Mouse (Mus musculus) MEL (cell line): Measurements from ENCODE around the gene Sipa1l3. TPM values are rescaled to one million over a fixed set of nuclear protein-coding genes. Genes with fewer than 3 reads are reported as not detected.

ENCODE experiments used
- DNase-seq: peaks from one replicate; pipeline ENCODE4 v3.0.0; 2011; ENCODE audit warnings: low read depth, low spot score
- H3K27ac ChIP-seq: 2 replicates; pipeline ENCODE4 v1.5.1; 2012; ENCODE audit warnings: low read depth, mild to moderate bottlenecking, control low read depth, low read length, moderate library complexity; ENCODE audit not compliant: control insufficient read depth
- H3K27me3 ChIP-seq, 2 experiments: fragments of 150-350 bp in 1 of 2; sonication (generic) in 1 of 2; 2 replicates each; pipeline ENCODE4 v1.6.1; 2012; ENCODE audit warnings: low read length in 2 of 2, mild to moderate bottlenecking in 2 of 2, improper control_type of control experiment in 1 of 2, moderate library complexity in 1 of 2; ENCODE audit not compliant: insufficient read depth in 2 of 2, control insufficient read depth in 1 of 2
- H3K36me3 ChIP-seq, 2 experiments: 2 replicates each; pipeline ENCODE4 v1.6.1; 2012 to 2014; ENCODE audit warnings: low read length in 2 of 2, improper control_type of control experiment in 1 of 2, inconsistent platforms in 1 of 2, mild to moderate bottlenecking in 1 of 2; ENCODE audit not compliant: insufficient read depth in 2 of 2, control insufficient read depth in 1 of 2
- H3K4me1 ChIP-seq, 2 experiments: fragments of 150-350 bp in 1 of 2; sonication (generic) in 1 of 2; 2 replicates each; pipeline ENCODE4 v1.6.1; 2012; ENCODE audit warnings: low read length in 2 of 2, improper control_type of control experiment in 1 of 2, mild to moderate bottlenecking in 1 of 2; ENCODE audit not compliant: insufficient read depth in 2 of 2, control insufficient read depth in 1 of 2
- H3K4me3 ChIP-seq, 2 experiments: fragments of 150-350 bp in 1 of 2; sonication (generic) in 1 of 2; 2 replicates each; pipeline ENCODE4 v1.5.1; 2012; ENCODE audit warnings: low read depth in 2 of 2, low read length in 2 of 2, mild to moderate bottlenecking in 2 of 2, moderate library complexity in 2 of 2, control low read depth in 1 of 2, improper control_type of control experiment in 1 of 2; ENCODE audit not compliant: control insufficient read depth in 1 of 2, insufficient read depth in 1 of 2
- H3K79me2 ChIP-seq: 2 replicates; pipeline ENCODE4 v1.6.1; 2012; ENCODE audit warnings: mild to moderate bottlenecking, low read length, moderate library complexity; ENCODE audit not compliant: control insufficient read depth, poor library complexity, insufficient read depth
- H3K9ac ChIP-seq: 2 replicates; pipeline ENCODE4 v1.6.1; 2012; ENCODE audit warnings: low read depth, mild to moderate bottlenecking, control low read depth, low read length, moderate library complexity; ENCODE audit not compliant: control insufficient read depth, poor library complexity, severe bottlenecking
- H3K9me3 ChIP-seq: fragments of 150-350 bp; sonication (generic); replicated peaks from 2 replicates; pipeline ENCODE4 v1.6.1; 2012; ENCODE audit warnings: mild to moderate bottlenecking, low read length, improper control_type of control experiment, moderate library complexity; ENCODE audit not compliant: insufficient read depth
- CHD1 ChIP-seq: IDR thresholded peaks from 2 replicates; pipeline ENCODE4 v1.6.1; 2012; ENCODE audit warnings: low read depth, mild to moderate bottlenecking, inconsistent platforms, low read length, improper control_type of control experiment
- CHD2 ChIP-seq: IDR thresholded peaks from 2 replicates; pipeline ENCODE4 v1.6.1; 2011; ENCODE audit warnings: low read length, improper control_type of control experiment
- CTCF ChIP-seq, 3 experiments: IDR thresholded peaks in 2 of 3; conservative IDR thresholded peaks in 1 of 3; 2 replicates each; pipeline ENCODE4 v1.5.1; 2011 to 2012; ENCODE audit warnings: low read length in 3 of 3, low read depth in 2 of 3, mild to moderate bottlenecking in 2 of 3, improper control_type of control experiment in 1 of 3, inconsistent platforms in 1 of 3, mixed read lengths in 1 of 3, moderate library complexity in 1 of 3; ENCODE audit not compliant: control insufficient read depth in 1 of 3, insufficient read depth in 1 of 3, poor library complexity in 1 of 3, severe bottlenecking in 1 of 3
- ELF1 ChIP-seq: IDR thresholded peaks from 2 replicates; pipeline ENCODE4 v1.6.1; 2014; ENCODE audit warnings: low read depth, mild to moderate bottlenecking, inconsistent platforms, low read length, improper control_type of control experiment, moderate library complexity
- EP300 ChIP-seq, 2 experiments: IDR thresholded peaks; 2 replicates each; pipeline ENCODE4 v1.6.1; 2011; ENCODE audit warnings: improper control_type of control experiment in 2 of 2, low read length in 2 of 2, low read depth in 1 of 2, mild to moderate bottlenecking in 1 of 2
- GABPA ChIP-seq: IDR thresholded peaks from 2 replicates; pipeline ENCODE4 v1.6.1; 2012; ENCODE audit warnings: low read depth, mild to moderate bottlenecking, inconsistent platforms, low read length, improper control_type of control experiment, moderate library complexity
- GATA1 ChIP-seq: IDR thresholded peaks from 2 replicates; pipeline ENCODE4 v1.6.1; 2011; ENCODE audit warnings: low read depth, low read length, improper control_type of control experiment
- JUND ChIP-seq: IDR thresholded peaks from 2 replicates; pipeline ENCODE4 v1.6.1; 2011; ENCODE audit warnings: low read depth, mild to moderate bottlenecking, improper control_type of control experiment, low read length
- KAT2A ChIP-seq: conservative IDR thresholded peaks from 2 replicates; pipeline ENCODE4 v1.6.1; 2012; ENCODE audit warnings: low read depth, low read length, improper control_type of control experiment, inconsistent platforms
- MAX ChIP-seq: IDR thresholded peaks from 2 replicates; pipeline ENCODE4 v1.6.1; 2011; ENCODE audit warnings: low read length, improper control_type of control experiment
- MAZ ChIP-seq: IDR thresholded peaks from 2 replicates; pipeline ENCODE4 v1.6.1; 2012; ENCODE audit warnings: low read depth, mild to moderate bottlenecking, inconsistent platforms, low read length, improper control_type of control experiment
- MEF2A ChIP-seq: IDR thresholded peaks from 2 replicates; pipeline ENCODE4 v1.6.1; 2014; ENCODE audit warnings: low read depth, mild to moderate bottlenecking, inconsistent platforms, low read length, improper control_type of control experiment; ENCODE audit not compliant: poor library complexity, insufficient replicate concordance, severe bottlenecking; ENCODE audit errors: extremely low read depth
- MXI1 ChIP-seq: IDR thresholded peaks from 2 replicates; pipeline ENCODE4 v1.6.1; 2011; ENCODE audit warnings: mild to moderate bottlenecking, low read depth, low read length, improper control_type of control experiment
- MYB ChIP-seq: IDR thresholded peaks from 2 replicates; pipeline ENCODE4 v1.6.1; 2011; ENCODE audit warnings: mild to moderate bottlenecking, low read depth, low read length, improper control_type of control experiment
- MYC ChIP-seq: IDR thresholded peaks from 2 replicates; pipeline ENCODE4 v1.6.1; 2011; ENCODE audit warnings: low read depth, mild to moderate bottlenecking, low read length, improper control_type of control experiment, moderate library complexity
- NRF1 ChIP-seq: IDR thresholded peaks from 2 replicates; pipeline ENCODE4 v1.6.1; 2014; ENCODE audit warnings: low read depth, mild to moderate bottlenecking, inconsistent platforms, low read length, improper control_type of control experiment, moderate library complexity; ENCODE audit not compliant: poor library complexity, insufficient read depth, severe bottlenecking
- POLR2A ChIP-seq, 2 experiments: IDR thresholded peaks; 2 replicates each; pipeline ENCODE4 v1.6.1; 2011 to 2012; ENCODE audit warnings: low read length in 2 of 2, mild to moderate bottlenecking in 2 of 2, control low read depth in 1 of 2, improper control_type of control experiment in 1 of 2, low read depth in 1 of 2, moderate library complexity in 1 of 2; ENCODE audit not compliant: control insufficient read depth in 1 of 2, insufficient read depth in 1 of 2, poor library complexity in 1 of 2
- RAD21 ChIP-seq: IDR thresholded peaks from 2 replicates; pipeline ENCODE4 v1.6.1; 2011; ENCODE audit warnings: mild to moderate bottlenecking, low read depth, low read length, improper control_type of control experiment
- RCOR1 ChIP-seq: IDR thresholded peaks from 2 replicates; pipeline ENCODE4 v1.6.1; 2012; ENCODE audit warnings: low read depth, mild to moderate bottlenecking, inconsistent platforms, low read length, improper control_type of control experiment
- SMC3 ChIP-seq: IDR thresholded peaks from 2 replicates; pipeline ENCODE4 v1.6.1; 2011; ENCODE audit warnings: low read depth, low read length, improper control_type of control experiment
- TAL1 ChIP-seq: IDR thresholded peaks from 2 replicates; pipeline ENCODE4 v1.6.1; 2012; ENCODE audit warnings: mild to moderate bottlenecking, inconsistent platforms, low read length, moderate library complexity, mixed read lengths
- TCF12 ChIP-seq: IDR thresholded peaks from 2 replicates; pipeline ENCODE4 v1.6.1; 2014; ENCODE audit warnings: low read depth, mild to moderate bottlenecking, inconsistent platforms, low read length, improper control_type of control experiment, moderate library complexity
- UBTF ChIP-seq: IDR thresholded peaks from 2 replicates; pipeline ENCODE4 v1.6.1; 2012; ENCODE audit warnings: low read depth, mild to moderate bottlenecking, inconsistent platforms, low read length, improper control_type of control experiment, moderate library complexity, borderline replicate concordance; ENCODE audit not compliant: insufficient read depth
- USF2 ChIP-seq, 2 experiments: IDR thresholded peaks; 2 replicates each; pipeline ENCODE4 v1.6.1; 2011 to 2012; ENCODE audit warnings: improper control_type of control experiment in 2 of 2, low read length in 2 of 2, borderline replicate concordance in 1 of 2, inconsistent platforms in 1 of 2, low read depth in 1 of 2, mild to moderate bottlenecking in 1 of 2; ENCODE audit not compliant: insufficient read depth in 1 of 2
- ZC3H11A ChIP-seq: IDR thresholded peaks from 2 replicates; pipeline ENCODE4 v1.6.1; 2012; ENCODE audit warnings: low read depth, mild to moderate bottlenecking, inconsistent platforms, low read length, improper control_type of control experiment
- ZMIZ1 ChIP-seq: IDR thresholded peaks from 2 replicates; pipeline ENCODE4 v1.6.1; 2012; ENCODE audit warnings: low read depth, mild to moderate bottlenecking, inconsistent platforms, low read length, improper control_type of control experiment, moderate library complexity
- ZNF384 ChIP-seq: IDR thresholded peaks from 2 replicates; pipeline ENCODE4 v1.6.1; 2012; ENCODE audit warnings: low read depth, mild to moderate bottlenecking, inconsistent platforms, low read length, improper control_type of control experiment
- polyA plus RNA-seq, 2 experiments: library from polyadenylated mRNA; stranded (reverse) in 1 of 2; unstranded in 1 of 2; fragments of >175 nt in 1 of 2; fragments of >200 nt in 1 of 2; gene quantifications; 2 replicates each; pipeline versions ENCODE4 v1.2.1 to v1.2.4; 2012; ENCODE audit warnings: low replicate concordance in 2 of 2, low read depth in 1 of 2; ENCODE audit not compliant: insufficient read length in 2 of 2, insufficient read depth in 1 of 2, missing spikeins in 1 of 2
- total RNA-seq: library from RNA; depleted of rRNA; stranded (reverse); fragments of 300-350 nt; gene quantifications from 2 replicates; pipeline ENCODE4 v1.2.3, GENCODE M21; 2012

Gene Sipa1l3
- total and polyA plus RNA-seq, 3 experiments: 14.9 to 49.4 TPM; not detected in 1

- Histone ChIP-seq H3K4me3 (no peak overlapping the region), H3K79me2 (no peaks in the 10 kb centered on the region), H3K36me3 (no peaks in the 10 kb centered on the region), H3K4me1 (no peaks in the 10 kb centered on the region), H3K9ac (no peak overlapping the region), H3K9me3 (no peaks in the 10 kb centered on the region), H3K27me3 (no peaks in the 10 kb centered on the region), H3K27ac (no peak overlapping the region)
- no peak for DNase-seq
- TF ChIP-seq ZC3H11A (no peak), CHD2 (no peak), UBTF (no peak), GATA1 (no peak), TCF12 (no peak), ELF1 (no peak), KAT2A (no peak), CHD1 (no peak), MAZ (no peak), RCOR1 (no peak), ZMIZ1 (no peak), ZNF384 (no peak), RAD21 (no peak), MEF2A (no peak), POLR2A (IDR thresholded peaks at IDR 0.05; ENCODE audit: control insufficient read depth in 1 of 2, insufficient read depth in 1 of 2, low read depth in 1 of 2, low read length in 2 of 2, poor library complexity in 1 of 2) (no peak), MAX (no peak), USF2 (IDR thresholded peaks at IDR 0.05; ENCODE audit: borderline replicate concordance in 1 of 2, insufficient read depth in 1 of 2, low read depth in 1 of 2, low read length in 2 of 2) (no peak), SMC3 (no peak), NRF1 (no peak)
Observed at GRCm38 (mm10) chr7:29448830-29449229, 69.6 kb downstream of the Sipa1l3 start.

- DNase-seq: no peak
- Histone ChIP-seq H3K9me3 (no peaks in the 10 kb centered on the region), H3K9ac (no peak overlapping the region), H3K4me1 (no peaks in the 10 kb centered on the region), H3K27ac (no peak overlapping the region), H3K4me3 (no peak overlapping the region), H3K79me2 (no peaks in the 10 kb centered on the region), H3K36me3 (no peaks in the 10 kb centered on the region), H3K27me3 (no peaks in the 10 kb centered on the region)
- TF ChIP-seq MXI1: no peak
- TF ChIP-seq MAX: no peak
- TF ChIP-seq CHD2: no peak
- no peak for TF ChIP-seq USF2 (IDR thresholded peaks at IDR 0.05; ENCODE audit: borderline replicate concordance in 1 of 2, insufficient read depth in 1 of 2, low read depth in 1 of 2, low read length in 2 of 2)
- TF ChIP-seq MYB: no peak
- TF ChIP-seq ZMIZ1: no peak
- no peak for TF ChIP-seq UBTF
- TF ChIP-seq ZC3H11A: no peak
- TF ChIP-seq RCOR1: no peak
- no peak for TF ChIP-seq ZNF384
- TF ChIP-seq TAL1: no peak
- no peak for TF ChIP-seq GABPA
- TF ChIP-seq NRF1: no peak
- no peak for TF ChIP-seq CHD1
- TF ChIP-seq CTCF (IDR thresholded peaks at IDR 0.05 in 2 of 3, conservative IDR thresholded peaks at IDR 0.05 in 1 of 3; ENCODE audit: control insufficient read depth in 1 of 3, insufficient read depth in 1 of 3, low read depth in 2 of 3, low read length in 3 of 3, poor library complexity in 1 of 3, severe bottlenecking in 1 of 3): no peak
- no peak for TF ChIP-seq JUND
- no peak for TF ChIP-seq EP300 (IDR thresholded peaks at IDR 0.05; ENCODE audit: low read depth in 1 of 2, low read length in 2 of 2)
- no peak for TF ChIP-seq RAD21
- TF ChIP-seq MYC: no peak
Observed at GRCm38 (mm10) chr7:29447147-29447829, 71.2 kb downstream of the Sipa1l3 start.
